Mouse (Mus musculus) kidney, postnatal 0 days (tissue): ENCODE data around the gene Cep55. TPM values are rescaled to one million over a fixed set of nuclear protein-coding genes. Genes with fewer than 3 reads are reported as not detected.
A peak's percentile ranks its signal among the peaks of the same experiment; 100 is the strongest.

Experiments
- ATAC-seq: fragments of 200-750 bp; cut with Nextera tagmentation; replicated peaks from 2 replicates; pipeline ENCODE4 v1.8.0; 2017; ENCODE audit warnings: low read depth, moderate number of reproducible peaks, moderate TSS enrichment, moderate library complexity; ENCODE audit not compliant: low FRiP score
- DNase-seq: peaks from one replicate; pipeline ENCODE4 v3.0.0-alpha.2; 2016; ENCODE audit warnings: low spot score
- H3K27ac ChIP-seq: fragments of 300-500 bp; sonication (generic); 2 replicates; pipeline ENCODE4 v1.5.1; 2014; ENCODE audit warnings: mild to moderate bottlenecking
- H3K27me3 ChIP-seq: fragments of 300-500 bp; sonication (generic); 2 replicates; pipeline ENCODE4 v1.6.1; 2014; ENCODE audit warnings: low read length, mixed read lengths; ENCODE audit not compliant: insufficient read depth
- H3K36me3 ChIP-seq: fragments of 300-500 bp; sonication (generic); 2 replicates; pipeline ENCODE4 v1.6.1; 2014; ENCODE audit warnings: low read length, mixed read lengths; ENCODE audit not compliant: insufficient read depth
- H3K4me1 ChIP-seq: fragments of 300-500 bp; sonication (generic); replicated peaks from 2 replicates; pipeline ENCODE4 v1.6.1; 2014; ENCODE audit warnings: antibody characterized with exemption, low read length, mixed read lengths; ENCODE audit not compliant: insufficient read depth
- H3K4me2 ChIP-seq: fragments of 300-500 bp; sonication (generic); 2 replicates; pipeline ENCODE4 v1.6.1; 2014; ENCODE audit warnings: mild to moderate bottlenecking, low read length, moderate library complexity, mixed read lengths
- H3K4me3 ChIP-seq: fragments of 300-500 bp; sonication (generic); replicated peaks from 2 replicates; pipeline ENCODE4 v1.5.1; 2014; ENCODE audit warnings: low read depth, low read length
- H3K9ac ChIP-seq: fragments of 300-500 bp; sonication (generic); 2 replicates; pipeline ENCODE4 v1.6.1; 2014; ENCODE audit warnings: low read depth, low read length
- H3K9me3 ChIP-seq: fragments of 300-500 bp; sonication (generic); replicated peaks from 2 replicates; pipeline ENCODE4 v1.6.1; 2016; ENCODE audit warnings: low read length, inconsistent platforms, mixed read lengths
- CTCF ChIP-seq: IDR thresholded peaks from 2 replicates; pipeline ENCODE4 v1.5.1; 2016; ENCODE audit warnings: antibody characterized with exemption, low read depth, mild to moderate bottlenecking, moderate library complexity
- WGBS: fragments of 180-500 bp; shearing (Covaris S2); extraction: QIAGEN DNeasy Blood & Tissue Kit; methylation state at CpG from one replicate; pipeline ENCODE4 v1.1.7; 2014; 5-methylcytosine and 5-hydroxymethylcytosine counted together
- polyA plus RNA-seq: library from polyadenylated mRNA; unstranded; fragments of >200 nt; fragmentation: Nextera tagmentation; extraction: Ambion mirVana; gene quantifications from 2 replicates; pipeline ENCODE4 v1.2.1, GENCODE M21; 2015

Gene Cep55
- polyA plus RNA-seq, 1 experiment from 2014 or later: 13.8 TPM

GRCm38 (mm10) chr19:38082931-38083525 lies 28.2 kb downstream of the Cep55 start:
- DNase-seq: no peak
- 42% methylated on average over 5 of the region's 5 CpGs for WGBS

GRCm38 (mm10) chr19:38085841-38086240 lies 31.0 kb downstream of the Cep55 start:
- no peak for ATAC-seq
- Histone ChIP-seq H3K4me1 (no peaks in the 10 kb centered on the region), H3K27me3 (no peaks in the 10 kb centered on the region), H3K9me3 (no peaks in the 10 kb centered on the region), H3K4me2 (no peak overlapping the region), H3K27ac (no peak overlapping the region), H3K9ac (no peak overlapping the region), H3K36me3 (no peaks in the 10 kb centered on the region), H3K4me3 (no peak overlapping the region)
- TF ChIP-seq CTCF: no peak
- no peak for DNase-seq
- 91% methylated on average over 4 of the region's 4 CpGs for WGBS

More at GRCm38 (mm10) chr19:38082931-38083525, 28.2 kb downstream of the Cep55 start:
- H3K27me3 ChIP-seq: no peaks in the 10 kb centered on the region
- H3K9ac ChIP-seq: no peak overlapping the region
- H3K4me1 ChIP-seq: no peaks in the 10 kb centered on the region
- H3K9me3 ChIP-seq: no peaks in the 10 kb centered on the region
- ATAC-seq: no peak
- no peak for TF ChIP-seq CTCF
- no peak overlapping the region for H3K4me2 ChIP-seq
- H3K4me3 ChIP-seq: no peak overlapping the region
- H3K27ac ChIP-seq: no peak overlapping the region
- H3K36me3 ChIP-seq: no peaks in the 10 kb centered on the region

GRCm38 (mm10) chr19:38086948-38087551 lies 32.2 kb downstream of the Cep55 start:
- DNase-seq: peak; percentile 82

GRCm38 (mm10) chr19:38089358-38089757 lies 34.5 kb downstream of the Cep55 start:
- TF ChIP-seq CTCF: no peak
- no peaks in the 10 kb centered on the region for H3K4me1 ChIP-seq
- H3K9ac ChIP-seq: no peak overlapping the region
- H3K27ac ChIP-seq: no peak overlapping the region
- no peak for DNase-seq
- no peaks in the 10 kb centered on the region for H3K36me3 ChIP-seq
- no peak for ATAC-seq
- H3K4me2 ChIP-seq: no peak overlapping the region
- no peak overlapping the region for H3K4me3 ChIP-seq
- no peaks in the 10 kb centered on the region for H3K9me3 ChIP-seq
- WGBS: 78% methylated on average over 8 of the region's 8 CpGs
- H3K27me3 ChIP-seq: no peaks in the 10 kb centered on the region

More at GRCm38 (mm10) chr19:38086948-38087551, 32.2 kb downstream of the Cep55 start:
- Histone ChIP-seq H3K27me3 (no peaks in the 10 kb centered on the region), H3K4me3 (no peak overlapping the region), H3K27ac (no peak overlapping the region), H3K9me3 (no peaks in the 10 kb centered on the region), H3K9ac (no peak overlapping the region), H3K36me3 (no peaks in the 10 kb centered on the region), H3K4me1 (no peaks in the 10 kb centered on the region), H3K4me2 (no peak overlapping the region)
- WGBS: 49% methylated on average over 11 of the region's 11 CpGs
- TF ChIP-seq CTCF: peak; percentile 73
- peak; percentile 63; the same call in 1 of the 2 replicates for ATAC-seq

GRCm38 (mm10) chr19:38091512-38091985 lies 36.7 kb downstream of the Cep55 start:
- DNase-seq (peak; percentile 46), ATAC-seq (peak; percentile 74; the same call in 1 of the 2 replicates)
- Histone ChIP-seq H3K27me3 (no peaks in the 10 kb centered on the region), H3K9me3 (no peaks in the 10 kb centered on the region), H3K9ac (no peak overlapping the region), H3K36me3 (no peaks in the 10 kb centered on the region), H3K27ac (no peak overlapping the region), H3K4me2 (no peak overlapping the region), H3K4me1 (no peaks in the 10 kb centered on the region), H3K4me3 (no peak overlapping the region)
- 24% methylated on average over 4 of the region's 4 CpGs for WGBS
- no peak for TF ChIP-seq CTCF

GRCm38 (mm10) chr19:38096231-38096630 lies 41.4 kb downstream of the Cep55 start:
- TF ChIP-seq CTCF: no peak
- no peak overlapping the region for H3K27ac ChIP-seq
- H3K4me2 ChIP-seq: peak overlapping the region; percentile 54; the same call in 1 of the 2 replicates
- ATAC-seq (peak; percentile 43; the same call in 1 of the 2 replicates), DNase-seq (peak; percentile 17)
- 12% methylated on average over 4 of the region's 4 CpGs for WGBS
- peaks cover 9% of the 10 kb centered on the region; the same call in 1 of the 2 replicates for H3K4me1 ChIP-seq
- no peak overlapping the region for H3K4me3 ChIP-seq
- no peaks in the 10 kb centered on the region for H3K9me3 ChIP-seq
- no peaks in the 10 kb centered on the region for H3K36me3 ChIP-seq
- no peak overlapping the region for H3K9ac ChIP-seq
- H3K27me3 ChIP-seq: peaks cover 21% of the 10 kb centered on the region
